Mouse (Mus musculus) gastrocnemius, adult 18-20 months (tissue): Measurements from ENCODE around the gene Calhm6. TPM values are rescaled to one million over a fixed set of nuclear protein-coding genes. Genes with fewer than 3 reads are reported as not detected.

ENCODE experiments used
- DNase-seq: peaks from one replicate; pipeline ENCODE4 v3.0.0; 2021; ENCODE audit warnings: low spot score
- long read RNA-seq, 2 experiments: library from polyadenylated mRNA; stranded (forward); transcript quantifications; one replicate each; pipeline ENCODE4 v2.0.0; 2021
- total RNA-seq, 2 experiments: library from RNA; stranded (reverse); gene quantifications; 2 replicates each; pipeline ENCODE4 v1.2.3; 2021

The Calhm6 gene
- under 1 TPM in 1 of 2 experiments, not detected in 1; 0.21 TPM for total RNA-seq
- long read RNA-seq, experiment 1 = 0 reads
- long read RNA-seq, experiment 2 = 0 reads

DNA sequence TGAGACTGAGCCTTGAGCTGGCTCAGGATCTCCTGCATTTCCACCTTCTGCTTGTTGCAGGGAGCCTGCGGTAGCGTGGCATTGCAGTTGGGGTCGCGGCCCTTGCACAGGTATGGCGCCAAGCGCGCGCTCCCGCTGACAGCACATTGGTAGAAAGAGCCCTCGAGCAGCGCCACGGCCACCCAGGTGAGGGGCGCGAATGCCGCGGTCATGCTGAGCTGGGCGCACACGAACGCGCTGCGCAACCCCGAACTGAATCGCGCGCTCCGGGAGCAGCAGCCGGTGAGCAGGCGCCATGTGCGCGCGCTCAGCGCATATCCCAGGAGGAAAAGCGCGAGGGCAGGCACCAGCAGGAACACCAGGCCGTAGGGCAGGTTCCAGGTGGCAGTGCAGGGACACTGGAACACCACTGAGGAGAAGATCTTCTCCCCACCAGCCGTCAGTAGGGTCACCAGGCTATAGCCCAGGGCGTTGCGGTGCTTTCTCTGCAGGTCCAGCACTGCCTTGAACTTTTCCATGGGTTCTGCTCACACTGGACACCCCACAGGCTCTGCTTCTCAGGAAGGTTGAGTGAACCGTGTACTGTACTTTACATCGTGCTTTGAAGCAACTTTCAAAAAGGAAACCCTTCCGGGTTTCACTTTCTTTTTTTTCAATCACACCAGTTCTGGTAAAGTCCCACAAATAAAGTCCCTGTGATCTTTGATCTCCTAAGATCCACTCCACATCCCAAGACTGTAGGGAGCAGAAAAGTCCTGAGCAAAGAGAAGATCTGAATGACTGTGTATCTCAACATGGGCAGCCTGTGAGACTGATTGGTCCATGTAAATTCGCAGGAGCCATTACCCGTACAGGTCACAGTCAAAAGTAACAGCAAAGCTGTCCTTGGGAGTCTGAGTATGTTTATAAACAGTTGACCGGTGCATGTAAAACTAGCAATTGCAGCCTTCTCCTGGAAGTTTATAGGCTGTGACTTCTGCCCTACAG lies at the start of gene Calhm6:
Calhm6 (minus strand) TSS at position 593 of the 987 bp plus-strand sequence.
- peak; percentile 13 for DNase-seq

DNA sequence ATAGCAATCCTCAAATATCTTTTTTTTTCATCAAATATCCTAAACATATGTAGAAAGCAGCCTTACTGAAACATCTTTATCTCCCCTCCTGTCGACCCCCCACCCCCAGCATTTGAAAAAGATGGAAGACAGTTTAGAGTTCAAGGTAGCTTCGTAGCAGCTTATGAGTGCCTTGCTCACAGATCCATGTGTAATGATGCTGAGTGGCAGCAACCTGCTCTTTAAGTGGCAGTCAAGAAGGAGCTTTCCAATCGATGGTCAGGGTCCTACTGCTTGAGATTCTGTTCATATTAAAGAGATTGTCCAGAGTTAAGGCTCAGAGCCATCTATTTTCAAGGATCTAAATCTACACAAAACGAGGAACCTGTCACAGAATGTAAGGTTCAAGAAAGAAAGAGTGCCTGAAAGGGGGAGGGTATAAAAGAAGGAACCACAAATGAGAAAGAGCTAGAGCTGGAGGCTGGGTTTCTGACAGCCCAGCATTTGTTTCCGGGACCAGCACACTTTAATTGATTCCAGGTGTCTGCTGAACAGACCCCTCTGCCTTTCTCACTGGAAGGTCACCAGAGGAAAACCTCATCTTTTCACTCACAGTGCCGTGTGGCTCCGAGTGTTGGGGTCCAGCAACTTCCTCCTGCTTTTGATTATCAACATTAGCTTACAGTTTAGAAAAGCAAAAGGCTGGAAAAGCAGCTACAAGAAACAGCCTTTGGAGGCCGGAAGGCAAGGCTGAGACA lies 48.3 kb upstream of the Calhm6 start:
- DNase-seq = no peak

DNA sequence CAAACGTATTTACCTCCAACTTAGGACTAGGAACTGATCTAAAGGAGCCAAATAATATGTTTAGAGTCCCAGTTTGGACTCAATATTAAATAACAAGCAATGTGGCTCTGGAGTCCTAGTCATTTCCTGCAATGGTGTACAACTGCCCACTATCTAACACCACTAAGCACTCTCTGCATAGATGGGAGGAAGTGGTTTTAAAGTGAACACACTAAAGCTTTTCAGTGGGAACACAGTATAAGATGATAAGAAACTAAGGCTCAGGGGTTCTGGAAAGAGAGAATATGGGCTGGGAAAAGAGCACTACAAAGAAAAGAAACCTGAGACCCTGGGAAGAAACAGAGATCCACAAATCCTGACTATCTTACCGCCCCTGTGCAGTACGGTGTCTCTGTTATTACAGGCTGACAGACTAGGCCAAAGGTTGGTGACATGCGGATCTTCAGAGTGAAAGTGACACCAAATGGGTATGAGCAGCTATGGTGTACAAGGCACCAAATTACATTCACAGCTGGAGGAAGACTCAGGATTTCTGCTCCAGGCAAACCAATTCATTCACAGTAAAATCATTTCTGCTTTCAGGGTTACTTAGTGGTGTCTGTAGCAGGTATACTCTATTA lies 45.0 kb upstream of the Calhm6 start:
- DNase-seq = no peak

DNA sequence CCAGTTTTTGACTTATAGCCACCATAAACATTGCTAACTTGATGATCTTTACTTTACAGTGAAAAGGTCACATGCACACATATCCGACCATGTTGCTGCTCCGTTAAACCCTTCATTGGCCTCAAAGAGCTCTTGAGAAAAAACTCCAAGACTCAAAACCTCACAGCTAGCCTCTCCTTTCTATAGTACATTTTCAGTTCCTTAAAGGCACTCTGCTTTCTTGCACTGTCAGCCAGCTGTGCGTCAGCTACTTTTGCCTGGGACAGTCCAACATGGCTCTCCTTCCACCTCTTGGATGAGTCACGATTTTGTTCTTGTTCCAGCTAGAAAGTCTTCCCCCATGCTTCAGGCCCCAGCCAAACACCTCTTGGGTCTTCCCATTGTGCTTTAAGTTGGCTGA lies 43.9 kb upstream of the Calhm6 start:
- no peak for DNase-seq

DNA sequence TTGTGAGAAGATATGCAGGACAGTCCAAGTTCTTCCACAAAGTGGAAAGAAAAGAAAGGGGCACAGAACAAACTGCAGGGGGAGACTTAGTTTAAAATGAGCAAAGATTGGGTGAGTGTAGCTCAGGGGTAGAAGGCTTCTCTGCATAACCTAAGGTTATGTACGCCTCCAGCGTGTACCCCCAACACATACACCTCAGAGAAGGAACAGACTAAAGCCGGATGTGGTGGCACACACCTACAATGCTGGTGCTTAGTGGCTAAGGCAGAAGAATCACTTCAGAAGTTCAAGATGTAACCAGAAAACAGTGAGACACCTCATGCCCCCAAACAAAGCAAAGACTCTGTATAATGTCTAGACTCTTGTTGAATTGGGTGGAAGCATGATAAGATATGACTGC lies 43.4 kb upstream of the Calhm6 start:
- no peak for DNase-seq

DNA sequence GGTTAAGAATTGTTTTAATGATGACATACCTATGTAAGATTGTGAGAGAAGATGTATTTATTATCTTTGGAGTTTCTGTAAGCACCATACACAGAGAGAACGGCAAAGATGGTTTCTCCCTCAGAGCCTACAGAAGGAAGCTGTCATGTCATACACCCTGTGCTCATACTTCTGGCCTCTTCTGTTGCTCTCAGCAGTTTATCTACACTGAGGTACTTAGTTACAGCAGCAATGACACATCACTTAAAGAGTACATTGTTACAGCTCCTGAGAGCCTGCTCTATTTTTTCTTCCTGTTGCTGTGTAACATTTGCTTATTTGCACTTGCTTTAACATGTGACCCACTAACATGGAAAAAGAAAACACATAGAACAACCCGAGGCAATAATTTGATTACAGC lies 39.2 kb upstream of the Calhm6 start:
- DNase-seq = no peak

DNA sequence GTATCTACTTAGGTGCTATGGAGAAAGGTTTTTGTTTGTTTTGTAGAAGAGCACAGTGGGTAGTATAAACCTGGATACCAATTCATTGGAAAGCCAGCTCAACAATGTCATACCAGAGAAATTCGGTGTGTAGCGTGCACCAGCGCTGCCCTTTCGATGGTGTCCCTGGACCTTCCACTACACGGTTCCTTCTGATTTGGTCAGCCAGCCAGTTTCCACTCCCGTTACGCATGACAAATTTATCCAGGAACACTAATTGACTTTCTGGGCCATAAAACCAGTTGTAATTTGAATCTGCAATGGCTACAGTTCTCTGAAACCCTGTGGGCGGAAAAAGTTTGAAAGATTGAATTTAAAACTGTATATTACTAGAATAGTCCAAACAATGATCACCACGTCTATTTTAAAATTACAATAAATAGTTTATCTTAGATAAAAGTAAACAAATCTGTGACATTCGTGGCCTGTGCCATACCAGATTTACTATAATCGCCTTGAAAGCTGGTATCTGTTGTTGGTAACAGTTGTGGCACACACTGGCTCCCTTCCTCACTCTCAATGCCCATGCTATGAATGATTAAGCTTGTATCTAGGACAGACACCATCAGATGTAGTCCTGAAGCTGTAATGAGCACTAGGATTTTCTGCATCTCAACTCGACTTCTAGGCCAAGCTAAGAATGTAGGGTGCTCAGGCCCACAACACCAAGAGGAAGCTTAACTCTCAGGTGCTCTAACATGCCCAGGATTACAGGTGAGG lies 28.2 kb upstream of the Calhm6 start:
- DNase-seq = no peak

DNA sequence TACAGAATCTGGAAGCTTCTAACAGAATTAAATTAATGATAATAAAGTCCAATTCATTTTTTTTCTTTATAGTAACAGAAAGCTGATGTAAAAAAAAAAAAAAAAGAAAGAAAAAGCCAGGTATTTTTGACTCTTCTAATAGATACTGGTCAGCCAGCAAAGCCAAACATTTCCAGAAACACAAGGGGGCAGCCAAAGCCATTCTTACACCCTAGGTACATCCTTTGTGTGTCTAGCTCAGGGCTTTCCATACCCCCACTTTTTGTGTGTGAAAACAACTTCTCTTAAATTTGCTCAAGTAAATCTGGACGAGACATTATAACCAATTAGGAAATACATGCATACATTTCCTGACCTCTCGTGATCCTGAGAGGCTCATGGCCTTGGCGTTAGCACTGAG lies 24.0 kb upstream of the Calhm6 start:
- DNase-seq = no peak

DNA sequence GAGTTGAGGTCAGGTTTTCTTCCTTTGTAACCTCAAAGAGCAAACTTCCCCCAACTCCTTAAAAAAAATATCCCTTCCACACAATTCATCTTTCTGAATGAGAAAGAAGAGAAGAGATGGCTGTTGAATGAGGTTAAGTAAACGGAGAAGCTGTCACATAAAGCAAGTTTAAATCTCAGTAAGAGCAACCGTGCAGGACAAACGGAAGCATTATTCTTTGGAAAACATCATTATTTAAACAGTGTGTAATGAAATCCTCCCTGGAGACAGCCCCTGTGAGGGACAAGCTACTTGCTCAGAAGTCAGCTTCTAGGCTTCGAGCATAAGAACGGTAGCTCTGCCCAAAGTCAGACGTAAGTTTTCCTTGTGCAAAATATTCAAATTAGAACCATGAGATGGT lies 22.7 kb upstream of the Calhm6 start:
- no peak for DNase-seq

DNA sequence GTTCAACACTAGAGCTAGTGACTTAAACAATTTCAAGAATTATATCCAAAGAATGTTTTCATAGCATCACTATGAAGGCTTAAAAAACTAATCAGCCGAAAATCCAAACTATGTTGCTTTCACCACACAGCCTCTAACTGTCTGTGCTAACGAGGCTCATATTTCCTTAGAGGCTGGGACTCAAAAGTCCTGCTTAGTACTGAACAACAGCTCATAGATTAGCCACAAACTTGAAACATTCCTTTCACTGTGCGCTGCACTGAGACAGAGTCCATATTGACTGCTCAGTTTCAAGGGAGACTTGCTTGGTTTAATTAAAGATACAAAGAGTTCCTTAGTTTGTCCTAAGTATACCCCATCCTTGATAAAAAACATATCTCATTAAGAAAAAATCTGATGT lies 22.0 kb upstream of the Calhm6 start:
- no peak for DNase-seq

DNA sequence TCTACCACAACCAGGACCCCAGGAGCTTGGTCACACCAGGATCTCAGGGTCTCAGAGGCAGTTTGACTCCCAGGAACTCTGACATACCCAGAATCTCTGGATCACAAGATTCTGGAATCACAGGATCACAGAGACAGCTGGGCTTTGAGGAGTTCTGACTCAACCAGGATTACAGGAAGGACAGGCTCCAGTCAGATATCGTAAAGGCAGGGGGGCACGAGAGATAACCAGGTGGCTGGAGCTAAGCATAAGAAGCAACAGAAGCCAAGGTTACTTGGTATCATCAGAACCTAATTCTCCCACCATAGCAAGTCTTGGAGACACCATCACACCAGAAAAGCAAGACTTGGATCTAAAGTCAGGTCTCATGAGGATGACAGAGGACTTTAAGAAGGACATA lies 13.9 kb upstream of the Calhm6 start:
- no peak for DNase-seq

DNA sequence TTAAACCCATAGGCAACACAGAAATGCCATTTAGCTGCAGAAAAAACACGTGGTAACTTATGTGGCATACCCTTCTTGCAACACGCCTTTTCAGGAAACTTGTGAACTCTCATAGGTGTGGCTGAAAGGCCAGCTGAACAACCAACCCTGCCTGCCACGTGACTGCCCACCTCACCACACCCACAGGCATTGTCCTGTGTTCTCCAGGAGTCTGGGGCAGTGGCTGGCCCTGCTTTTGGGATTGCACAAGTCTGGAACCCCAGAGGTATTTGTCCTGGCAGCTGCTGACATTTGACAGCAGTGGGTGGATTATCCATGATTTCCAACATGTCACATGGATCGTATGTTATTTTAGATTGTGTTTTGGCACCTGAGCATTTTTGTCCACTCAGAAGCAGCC lies 12.0 kb upstream of the Calhm6 start:
- DNase-seq = no peak

DNA sequence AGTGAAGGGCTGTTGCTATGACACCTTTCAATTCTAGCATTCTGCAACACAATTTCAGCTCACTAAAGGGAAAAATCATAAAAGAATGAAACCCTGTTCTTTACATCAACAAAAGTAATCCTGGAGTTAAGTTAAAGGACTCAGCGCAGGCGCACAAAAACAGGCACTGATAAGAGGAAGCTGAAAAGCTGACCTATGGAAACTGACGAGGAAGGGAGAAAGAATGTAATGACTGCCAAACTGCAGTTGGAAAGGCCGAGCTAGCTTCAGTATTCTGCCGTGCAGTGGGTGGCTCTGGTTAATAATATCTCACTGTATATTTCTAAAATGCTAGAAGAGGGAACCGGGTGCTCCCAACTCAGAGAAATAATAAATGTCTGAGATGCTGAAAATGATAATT lies 10.2 kb upstream of the Calhm6 start:
- no peak for DNase-seq

DNA sequence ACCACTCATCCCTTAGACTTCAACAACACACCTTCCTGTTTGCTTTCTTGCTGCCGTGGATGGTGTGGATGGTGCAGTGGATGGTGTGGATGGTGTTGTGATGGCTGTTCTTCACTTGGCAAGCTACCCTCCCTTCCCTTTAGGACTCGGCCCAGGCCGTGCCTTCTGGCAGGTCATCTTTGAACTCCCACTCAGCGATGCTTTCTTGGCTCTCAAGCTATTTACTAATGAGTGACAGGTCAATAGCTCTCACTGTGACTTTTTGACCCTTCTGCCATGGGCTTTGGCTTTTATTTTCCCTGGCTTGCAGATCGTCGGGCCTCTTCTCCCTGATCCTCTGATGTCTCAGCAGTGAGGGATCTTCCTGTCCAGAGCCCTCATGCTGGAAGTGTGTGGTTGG lies 8.6 kb upstream of the Calhm6 start:
- no peak for DNase-seq

DNA sequence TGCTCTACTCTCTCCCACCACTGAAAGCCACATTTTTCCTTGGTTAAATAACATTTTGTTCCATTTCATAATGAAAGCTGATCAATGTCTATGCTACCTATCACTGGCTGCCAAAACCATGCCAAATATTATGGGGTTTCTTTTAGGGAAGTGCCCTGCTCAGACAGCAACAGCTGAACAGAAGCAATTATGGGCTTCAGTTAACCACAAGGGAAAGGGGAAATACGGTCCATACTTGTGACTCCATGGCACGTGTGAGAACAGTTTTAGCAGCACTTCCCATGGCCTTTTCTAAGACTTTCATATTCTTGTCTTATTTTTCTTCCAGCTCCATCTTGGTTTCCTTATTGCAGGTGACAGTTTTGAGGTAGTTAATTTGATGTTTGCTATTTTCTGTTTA lies 3.6 kb upstream of the Calhm6 start:
- DNase-seq = no peak

DNA sequence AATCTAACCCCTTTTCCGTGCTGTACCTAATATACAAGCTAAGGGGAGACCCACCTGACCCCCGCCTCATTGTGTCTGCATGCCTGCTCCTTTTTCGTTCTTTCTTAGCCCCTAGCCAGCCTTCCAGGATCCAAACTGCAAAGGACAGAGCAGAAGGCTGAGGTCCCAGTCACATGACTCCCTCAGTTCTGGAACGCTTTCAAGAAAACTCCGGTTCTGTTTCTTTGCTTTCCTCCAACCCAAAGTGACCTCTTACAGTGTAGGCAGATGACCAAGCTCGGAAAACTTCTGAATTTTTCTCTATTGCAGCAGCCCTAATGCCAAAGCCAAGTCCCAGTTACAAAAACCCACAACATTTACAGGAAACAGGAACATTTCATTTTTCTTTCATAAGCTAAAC lies 607 bp upstream of the Calhm6 start:
- peak; percentile 57 for DNase-seq

DNA sequence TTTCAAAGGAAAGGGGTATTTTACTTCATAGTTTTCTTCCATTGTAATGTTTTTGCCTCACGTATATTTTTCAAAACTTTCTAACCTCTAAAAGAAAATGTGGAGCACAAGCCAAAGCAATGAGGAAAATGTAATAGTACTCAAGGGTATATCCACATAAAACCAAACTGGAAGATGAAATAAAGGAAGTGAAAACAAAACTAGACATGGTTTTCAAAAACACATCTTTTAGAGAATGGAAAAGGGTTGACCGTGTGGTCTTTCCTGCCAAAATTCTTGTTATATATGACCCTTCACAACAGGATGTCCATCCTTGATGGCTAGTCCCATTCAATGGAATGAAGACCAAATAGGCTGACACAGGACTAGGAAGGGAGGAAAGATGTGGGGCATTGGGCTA lies 9.4 kb downstream of the Calhm6 start:
- no peak for DNase-seq

DNA sequence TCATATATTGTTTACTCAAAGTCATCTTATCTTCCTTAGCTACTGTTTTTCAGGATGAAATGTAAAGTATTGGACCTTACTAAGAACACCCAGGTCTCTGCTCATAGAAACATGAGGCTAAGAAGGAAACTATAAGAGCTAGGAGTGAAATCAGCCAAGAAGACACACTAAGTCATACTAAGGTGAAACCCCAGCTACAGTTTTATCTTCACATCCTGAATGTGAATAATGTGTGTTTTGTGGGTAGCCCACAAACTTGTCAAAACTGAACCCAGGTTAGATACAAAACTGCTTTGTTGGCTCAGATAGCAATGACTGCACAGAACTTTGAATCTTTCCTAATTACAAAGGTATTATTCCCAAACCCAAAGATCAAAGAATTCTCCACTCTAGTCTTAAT lies 10.0 kb downstream of the Calhm6 start:
- DNase-seq = no peak

DNA sequence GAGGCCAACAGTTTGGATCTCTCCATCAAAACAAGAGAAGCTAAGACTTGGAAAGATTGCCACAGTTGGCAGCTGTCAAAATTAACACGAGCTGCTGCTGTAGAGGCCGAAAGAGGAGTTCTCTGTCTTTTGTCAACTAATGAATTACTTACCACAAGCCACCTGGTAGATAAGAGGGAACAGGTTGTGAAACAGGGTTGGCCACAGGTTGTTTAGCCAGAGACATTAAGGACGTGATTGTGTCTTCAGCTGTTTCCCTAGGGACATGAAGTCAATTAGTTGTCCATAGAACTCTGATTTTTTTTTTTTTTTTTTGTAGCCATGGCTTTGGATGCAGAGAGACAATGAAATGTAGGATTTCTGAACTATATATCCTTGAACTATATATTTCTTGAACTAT lies 10.7 kb downstream of the Calhm6 start:
- no peak for DNase-seq

DNA sequence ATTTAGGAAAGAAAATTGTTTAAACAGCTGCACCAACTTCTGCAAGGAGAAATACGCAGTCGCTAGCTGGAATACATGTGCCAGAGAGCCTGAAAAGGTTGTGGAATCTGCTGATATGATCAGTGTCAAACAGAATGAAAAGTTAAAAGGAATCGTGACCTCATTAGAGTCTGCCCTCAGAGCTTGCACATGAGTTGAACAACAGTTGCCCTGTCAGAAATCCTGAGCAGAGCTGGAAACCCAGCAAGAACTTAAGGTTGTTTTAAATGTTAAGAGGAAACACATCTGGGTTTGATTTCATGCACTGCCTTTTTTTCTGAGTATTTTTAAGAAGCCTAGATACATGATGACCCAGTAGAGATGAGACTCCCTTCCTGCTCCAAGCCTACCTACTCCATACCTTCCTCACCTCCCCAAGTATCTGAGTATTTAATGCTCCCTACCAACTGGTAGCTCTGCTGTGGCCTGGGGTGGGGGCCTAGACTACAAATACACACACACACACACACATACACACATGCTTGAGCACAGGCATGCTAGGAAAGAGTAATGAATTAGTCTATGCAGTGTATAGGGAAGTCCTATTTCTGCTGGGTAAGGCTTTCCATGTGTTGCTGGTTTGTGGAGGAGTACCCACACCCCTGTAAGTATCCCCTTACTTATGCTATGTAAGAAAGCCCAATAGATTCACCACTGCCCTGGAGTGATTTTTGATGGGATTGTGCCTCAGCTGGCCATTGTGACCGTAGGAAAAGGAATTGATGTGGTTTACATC lies 15.6 kb downstream of the Calhm6 start:
- DNase-seq = no peak
